Mouse (Mus musculus): Measurements from ENCODE around the gene Nek9.

- no peak for TF ChIP-seq CTCF (IDR thresholded peaks at IDR 0.05; ENCODE audit: low read depth, low read length)
- no peak for TF ChIP-seq POLR2A (IDR thresholded peaks at IDR 0.05; ENCODE audit: extremely low read depth, insufficient read depth, low read length)
Observed at GRCm38 (mm10) chr12:85380308-85380707, 41.1 kb upstream of the Nek9 start.

Measured in liver, adult 2 months (tissue).